Mouse (Mus musculus) neural tube, embryonic 11.5 days (tissue): ENCODE data around the gene Aph1a. TPM values are rescaled to one million over a fixed set of nuclear protein-coding genes. Genes with fewer than 3 reads are reported as not detected.

Experiments
- ATAC-seq: fragments of 200-750 bp; cut with Nextera tagmentation; 2 replicates; pipeline ENCODE4 v1.8.0; 2017; ENCODE audit warnings: moderate number of reproducible peaks, mild to moderate bottlenecking, moderate TSS enrichment, moderate library complexity; ENCODE audit not compliant: insufficient read depth, low FRiP score, low TSS enrichment
- DNase-seq: peaks from one replicate; pipeline ENCODE4 v3.0.0-alpha.2; 2015; ENCODE audit warnings: low spot score
- H3K27ac ChIP-seq: fragments of 300-500 bp; sonication (generic); 2 replicates; pipeline ENCODE4 v1.5.1; 2014; ENCODE audit warnings: low read depth, mild to moderate bottlenecking, low read length
- H3K27me3 ChIP-seq: fragments of 300-500 bp; sonication (generic); 2 replicates; pipeline ENCODE4 v1.6.1; 2014; ENCODE audit warnings: mild to moderate bottlenecking, low read length, mixed read lengths; ENCODE audit not compliant: control insufficient read depth, insufficient read depth
- H3K36me3 ChIP-seq: fragments of 300-500 bp; sonication (generic); 2 replicates; pipeline ENCODE4 v1.6.1; 2014; ENCODE audit warnings: mild to moderate bottlenecking, low read length, moderate library complexity, mixed read lengths; ENCODE audit not compliant: control insufficient read depth, insufficient read depth
- H3K4me1 ChIP-seq: fragments of 300-500 bp; sonication (generic); 2 replicates; pipeline ENCODE4 v1.6.1; 2014; ENCODE audit warnings: low read length, mixed read lengths; ENCODE audit not compliant: control insufficient read depth, insufficient read depth
- H3K4me2 ChIP-seq: fragments of 300-500 bp; sonication (generic); 2 replicates; pipeline ENCODE4 v1.6.1; 2014; ENCODE audit warnings: low read depth, mild to moderate bottlenecking, moderate library complexity
- H3K4me3 ChIP-seq: fragments of 300-500 bp; sonication (generic); 2 replicates; pipeline ENCODE4 v1.5.1; 2014; ENCODE audit warnings: low read depth, low read length
- H3K9ac ChIP-seq: fragments of 300-500 bp; sonication (generic); 2 replicates; pipeline ENCODE4 v1.6.1; 2014; ENCODE audit warnings: mild to moderate bottlenecking, low read length
- H3K9me3 ChIP-seq: fragments of 300-500 bp; sonication (generic); 2 replicates; pipeline ENCODE4 v1.6.1; 2016; ENCODE audit warnings: low read length; ENCODE audit not compliant: control insufficient read depth
- WGBS: fragments of 180-500 bp; shearing (Covaris S2); extraction: QIAGEN DNeasy Blood & Tissue Kit; methylation state at CpG from one replicate; pipeline ENCODE4 v1.1.7; 2014; 5-methylcytosine and 5-hydroxymethylcytosine counted together
- polyA plus RNA-seq: library from polyadenylated mRNA; unstranded; fragments of >200 nt; fragmentation: Nextera tagmentation; extraction: Ambion mirVana; gene quantifications from 2 replicates; pipeline ENCODE4 v1.2.1, GENCODE M21; 2014

The Aph1a gene
- polyA plus RNA-seq, 1 experiment from 2014 or later: 35.9 TPM

DNA sequence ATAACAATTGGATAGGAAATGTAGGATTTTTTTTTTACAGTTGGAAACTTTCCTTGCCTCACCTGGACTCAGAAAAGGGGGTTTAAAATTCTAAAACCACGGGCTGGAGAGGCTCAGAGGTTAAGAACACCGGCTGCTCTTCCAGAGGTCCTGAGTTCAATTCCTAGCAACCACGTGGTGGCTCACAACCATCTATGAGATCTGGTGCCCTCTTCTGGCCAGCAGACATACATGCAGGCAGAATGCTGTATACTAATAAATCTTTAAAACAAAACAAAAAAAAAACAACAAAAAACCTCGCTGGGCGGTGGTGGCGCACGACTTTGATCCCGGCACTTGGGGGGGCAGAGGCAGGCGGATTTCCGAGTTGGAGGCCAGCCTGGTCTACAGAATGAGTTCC is 32.6 kb upstream of the Aph1a start:
- H3K4me2 ChIP-seq: no peak overlapping the region
- 76% methylated on average over 10 of the region's 10 CpGs for WGBS

DNA sequence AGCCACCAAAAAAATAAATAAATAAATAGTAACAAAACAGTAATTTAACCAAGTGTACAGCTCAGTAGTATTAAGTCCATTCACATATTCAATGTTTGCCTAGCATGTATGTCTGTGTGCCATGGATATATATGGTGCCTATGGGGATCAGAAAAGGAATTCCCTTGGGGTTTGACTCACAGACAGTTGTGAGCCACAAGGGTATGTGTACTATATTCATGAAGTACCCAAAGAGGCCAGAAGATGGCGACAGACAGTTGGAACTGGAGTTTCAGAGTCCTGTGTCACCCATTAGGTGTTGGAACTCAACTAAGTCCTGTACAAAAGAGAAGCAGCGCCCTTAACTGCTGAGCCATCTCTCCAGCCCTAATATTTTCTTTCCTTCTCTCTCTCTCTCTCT is 32.0 kb upstream of the Aph1a start:
- Histone ChIP-seq H3K9ac (no peak overlapping the region), H3K4me3 (no peak overlapping the region), H3K9me3 (no peaks in the 10 kb centered on the region), H3K4me2 (no peak overlapping the region), H3K4me1 (no peaks in the 10 kb centered on the region), H3K27ac (no peak overlapping the region), H3K27me3 (no peaks in the 10 kb centered on the region), H3K36me3 (0 out of 2 replicates have a peak, but pooled peaks cover 2% of the 10 kb centered on the region)
- peak; percentile 41 for DNase-seq
- ATAC-seq: no peak; the same call in 1 of the 2 replicates
- WGBS: 39% methylated on average over 2 of the region's 2 CpGs

More for the DNA sequence above, 32.6 kb upstream of the Aph1a start:
- 0 out of 2 replicates have a peak, but pooled peaks cover 2% of the 10 kb centered on the region for H3K36me3 ChIP-seq
- DNase-seq (no peak), ATAC-seq (no peak)
- H3K9ac ChIP-seq: no peak overlapping the region
- H3K9me3 ChIP-seq: no peaks in the 10 kb centered on the region
- H3K4me3 ChIP-seq: no peak overlapping the region
- peaks cover under 1% of the 10 kb centered on the region; the same call in 1 of the 2 replicates for H3K4me1 ChIP-seq
- H3K27ac ChIP-seq: no peak overlapping the region
- no peaks in the 10 kb centered on the region for H3K27me3 ChIP-seq

DNA sequence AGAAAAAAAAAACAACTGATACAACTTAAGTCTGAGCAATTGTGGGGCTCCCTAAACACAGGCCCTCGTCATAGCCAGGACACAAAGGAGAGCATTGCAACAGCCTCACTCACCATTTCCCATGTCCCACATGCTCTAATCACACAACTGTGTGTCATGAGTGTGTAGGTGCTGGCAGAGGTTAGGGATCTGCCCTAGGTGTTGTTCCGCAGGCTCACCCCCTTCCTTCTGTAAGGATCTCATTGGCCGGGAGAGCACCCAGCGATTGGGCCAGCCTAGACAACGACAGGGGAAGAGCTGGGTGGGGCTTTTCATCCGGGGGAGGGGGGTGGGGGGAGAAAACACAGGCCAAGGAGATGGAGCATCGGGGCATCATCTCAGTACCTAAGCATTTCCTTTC is 30.2 kb upstream of the Aph1a start:
- no peak overlapping the region for H3K4me3 ChIP-seq
- DNase-seq: no peak
- no peak overlapping the region for H3K4me2 ChIP-seq
- WGBS: 80% methylated on average over 7 of the region's 7 CpGs
- H3K27me3 ChIP-seq: no peaks in the 10 kb centered on the region
- peaks cover 2% of the 10 kb centered on the region; the same call in 1 of the 2 replicates for H3K36me3 ChIP-seq
- H3K9me3 ChIP-seq: no peaks in the 10 kb centered on the region
- no peak overlapping the region for H3K9ac ChIP-seq
- ATAC-seq: no peak
- H3K27ac ChIP-seq: no peak overlapping the region
- H3K4me1 ChIP-seq: no peaks in the 10 kb centered on the region

DNA sequence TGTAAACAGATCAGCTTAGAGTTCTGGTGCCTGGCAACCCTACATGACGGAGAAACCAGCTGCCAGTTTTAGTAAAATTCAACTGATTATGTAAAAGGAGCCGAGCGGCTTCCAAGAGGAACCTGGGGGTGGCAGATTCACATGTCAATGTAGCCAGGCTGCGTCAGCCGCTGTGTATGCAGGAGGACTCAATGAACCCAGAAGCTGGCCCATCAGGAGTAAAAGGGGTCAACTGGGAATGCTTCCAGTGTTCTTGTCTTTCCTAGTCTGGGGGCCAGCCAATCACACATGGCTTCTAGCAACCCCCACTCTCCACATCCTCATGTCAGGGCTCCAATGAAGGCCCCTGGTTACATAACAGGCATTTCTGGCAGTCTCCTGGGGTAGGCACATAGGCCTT is 28.7 kb upstream of the Aph1a start:
- Histone ChIP-seq H3K27me3 (no peaks in the 10 kb centered on the region), H3K36me3 (peaks cover 5% of the 10 kb centered on the region; the same call in 1 of the 2 replicates), H3K9ac (no peak overlapping the region), H3K27ac (no peak overlapping the region), H3K4me1 (no peaks in the 10 kb centered on the region), H3K4me2 (no peak overlapping the region), H3K9me3 (no peaks in the 10 kb centered on the region), H3K4me3 (no peak overlapping the region)
- no peak for ATAC-seq
- DNase-seq: no peak
- 90% methylated on average over 5 of the region's 5 CpGs for WGBS

DNA sequence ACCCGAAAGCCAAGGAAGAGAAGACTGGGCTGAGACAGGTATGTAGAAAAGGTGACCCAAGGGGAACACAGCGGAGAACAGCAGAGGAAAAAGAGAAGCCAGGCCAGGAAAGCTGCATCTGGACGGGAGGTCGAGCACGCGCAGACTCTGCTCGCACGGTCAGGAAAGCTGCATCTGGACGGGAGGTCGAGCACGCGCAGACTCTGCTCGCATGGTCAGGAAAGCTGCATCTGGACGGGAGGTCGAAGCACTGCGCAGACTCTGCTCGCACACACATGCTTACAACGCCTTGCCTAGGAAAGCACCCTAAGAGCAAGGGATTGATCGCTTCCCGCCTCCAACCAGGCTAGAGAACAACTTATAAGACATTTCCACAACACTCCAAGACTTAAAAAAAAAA is 28.2 kb upstream of the Aph1a start:
- 92% methylated on average over 20 of the region's 20 CpGs for WGBS
- no peak overlapping the region for H3K9ac ChIP-seq
- H3K36me3 ChIP-seq: peaks cover 5% of the 10 kb centered on the region; the same call in 1 of the 2 replicates

DNA sequence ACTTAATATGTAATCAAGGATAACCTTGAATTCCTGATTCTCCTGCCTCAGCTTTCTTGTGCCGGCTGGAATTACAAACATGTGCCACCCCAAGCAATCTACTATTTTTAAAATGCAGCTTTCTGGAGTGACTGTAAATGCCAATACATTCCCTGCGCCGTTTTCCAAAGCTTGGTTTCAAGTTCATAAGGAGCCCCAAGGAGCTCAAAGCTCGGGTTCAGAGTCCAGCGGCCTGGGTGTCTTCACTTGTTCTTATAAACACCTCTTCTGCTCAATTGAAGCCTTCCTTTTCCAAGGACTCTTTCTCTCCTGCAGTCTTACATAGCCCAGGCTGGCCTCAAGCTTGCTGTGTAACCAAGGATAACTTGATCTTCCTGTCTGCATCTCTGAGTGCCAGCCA is 27.7 kb upstream of the Aph1a start:
- Histone ChIP-seq H3K27me3 (no peaks in the 10 kb centered on the region), H3K4me1 (peaks cover 4% of the 10 kb centered on the region), H3K4me2 (no peak overlapping the region), H3K4me3 (no peak overlapping the region), H3K9me3 (no peaks in the 10 kb centered on the region), H3K27ac (no peak overlapping the region), H3K9ac (no peak overlapping the region), H3K36me3 (peaks cover 5% of the 10 kb centered on the region; the same call in 1 of the 2 replicates)
- ATAC-seq: no peak
- no peak for DNase-seq
- 90% methylated on average over 5 of the region's 5 CpGs for WGBS

More for the DNA sequence above, 28.2 kb upstream of the Aph1a start:
- Histone ChIP-seq H3K27me3 (no peaks in the 10 kb centered on the region), H3K4me3 (no peak overlapping the region), H3K27ac (no peak overlapping the region), H3K9me3 (no peaks in the 10 kb centered on the region), H3K4me1 (peaks cover 2% of the 10 kb centered on the region), H3K4me2 (no peak overlapping the region)
- DNase-seq (no peak), ATAC-seq (no peak)

DNA sequence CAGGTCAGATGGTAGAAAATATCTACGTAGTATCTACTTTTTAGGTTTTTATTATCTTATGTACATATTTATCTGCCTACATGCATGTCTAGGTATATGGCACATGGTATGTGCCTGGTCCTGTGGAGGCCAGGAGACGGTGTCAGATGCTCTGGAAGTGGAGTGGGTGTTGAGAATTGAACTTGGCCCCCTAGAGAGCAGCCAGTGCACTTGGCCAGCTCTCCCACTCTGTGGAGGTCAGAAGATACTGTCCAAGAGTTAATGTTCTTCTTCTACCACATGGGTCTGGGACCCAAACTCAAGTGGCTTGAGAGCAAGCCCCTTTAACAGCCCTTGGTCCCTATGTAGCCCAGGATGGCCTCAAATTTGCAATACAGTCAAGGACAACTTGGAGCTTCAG is 26.4 kb upstream of the Aph1a start:
- H3K27ac ChIP-seq: no peak overlapping the region
- H3K4me2 ChIP-seq: no peak overlapping the region
- WGBS: 95% methylated on average over 2 of the region's 2 CpGs
- no peak for DNase-seq
- H3K36me3 ChIP-seq: peaks cover 5% of the 10 kb centered on the region; the same call in 1 of the 2 replicates
- no peak overlapping the region for H3K9ac ChIP-seq
- H3K4me3 ChIP-seq: no peak overlapping the region
- ATAC-seq: no peak
- H3K9me3 ChIP-seq: no peaks in the 10 kb centered on the region
- peaks cover 8% of the 10 kb centered on the region for H3K4me1 ChIP-seq
- no peaks in the 10 kb centered on the region for H3K27me3 ChIP-seq

DNA sequence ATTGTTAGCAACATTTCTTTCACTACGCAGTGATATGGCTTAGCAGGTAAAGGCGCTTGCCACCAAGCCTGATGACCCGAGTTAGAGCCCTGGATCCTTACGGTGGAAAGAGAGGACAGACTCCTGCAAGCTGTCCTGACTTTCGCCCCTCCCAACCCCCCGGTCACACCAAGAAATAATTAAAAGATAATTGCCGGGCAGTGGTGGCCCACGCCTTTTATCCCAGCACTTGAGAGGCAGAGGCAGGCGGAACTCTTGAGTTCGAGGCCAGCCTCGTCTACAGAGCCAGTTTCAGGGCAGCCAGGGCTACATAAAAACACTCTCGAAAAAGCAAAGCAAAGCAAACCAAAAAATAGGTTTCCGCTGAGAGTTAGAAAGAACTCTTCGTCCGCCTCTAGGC is 22.8 kb upstream of the Aph1a start:
- Histone ChIP-seq H3K4me2 (peak overlapping the region; percentile 70), H3K4me1 (peaks cover 8% of the 10 kb centered on the region), H3K36me3 (peaks cover 3% of the 10 kb centered on the region; the same call in 1 of the 2 replicates), H3K27ac (peak overlapping the region; percentile 65; the same call in 1 of the 2 replicates), H3K4me3 (peak overlapping the region; percentile 58), H3K9me3 (no peaks in the 10 kb centered on the region), H3K9ac (peak overlapping the region; percentile 75), H3K27me3 (no peaks in the 10 kb centered on the region)
- 0 out of 2 replicates have a peak, but pooled peaks have one; percentile 27 for ATAC-seq
- no peak for DNase-seq
- 8% methylated on average over 15 of the region's 15 CpGs for WGBS

DNA sequence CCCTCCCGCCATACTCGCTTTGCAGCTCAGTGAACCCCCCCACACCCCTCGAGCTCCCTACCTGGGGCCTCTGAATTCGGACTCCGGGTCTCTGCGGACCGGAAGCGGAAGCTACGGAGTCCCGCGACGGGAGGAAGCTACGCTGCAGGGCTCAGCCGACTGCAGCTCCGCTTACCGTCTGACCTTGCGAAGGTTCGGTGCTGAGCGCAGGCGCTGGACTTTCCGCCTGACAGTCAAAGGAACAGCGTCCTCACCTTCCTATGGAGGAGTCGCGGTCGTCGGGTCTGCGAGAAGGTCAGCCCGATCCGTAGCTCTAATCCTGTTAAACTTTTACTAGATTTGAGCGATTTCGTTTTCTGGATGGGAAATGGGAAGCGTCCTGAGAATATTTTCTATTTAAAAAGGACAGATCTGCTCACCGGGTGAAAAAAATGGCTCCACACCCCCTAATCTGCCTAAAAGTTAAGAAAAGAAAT is 22.3 kb upstream of the Aph1a start, which contains the start of gene Mrps21:
Gene Mrps21, minus strand, starts transcription at position 128 of the 476 bp plus-strand sequence.
- Histone ChIP-seq H3K27me3 (no peaks in the 10 kb centered on the region), H3K9ac (peak within 1 kb of the TSS; percentile 75), H3K4me3 (peak within 1 kb of the TSS; percentile 58), H3K27ac (peak within 1 kb of the TSS; percentile 65), H3K36me3 (peaks cover 3% of the 10 kb centered on the region; the same call in 1 of the 2 replicates), H3K4me2 (peak within 1 kb of the TSS; percentile 70), H3K4me1 (peaks cover 8% of the 10 kb centered on the region), H3K9me3 (no peaks in the 10 kb centered on the region)
- WGBS: under 1% methylated on average over 33 of the region's 33 CpGs
- DNase-seq (peak; percentile 89), ATAC-seq (peak; percentile 85)
